Comparison of ENCODE assay signal across 8 mouse cellular contexts in genomic region chr10:93310721-93311411, GRCm38 (mm10). TPM values are rescaled to one million over a fixed set of nuclear protein-coding genes. Genes with fewer than 3 reads are reported as not detected.
DNase-seq lines count a peak whose midpoint lies in the region; ATAC-seq lines count a peak whose summit lies in the region.

TSS of gene Elk3 (minus strand) at chr10:93311135.

- 1% methylated on average over 53 of the region's 53 CpGs for WGBS in intestine, embryonic 16.5 days
- under 1% methylated on average over 49 of the region's 53 CpGs for WGBS in neural tube, embryonic 13.5 days

- H3K27ac ChIP-seq in brown adipose tissue, adult 24 weeks (replicated peaks; ENCODE audit: low read depth, low read length), result peak within 1 kb of the TSS; percentile 99
- peak within 1 kb of the TSS; percentile 91 for H3K27ac ChIP-seq in intestine, embryonic 16.5 days (ENCODE audit: low read length)
- H3K27ac ChIP-seq in neural tube, embryonic 13.5 days (replicated peaks), result peak within 1 kb of the TSS; percentile 81

- peak within 1 kb of the TSS; percentile 99 for H3K4me3 ChIP-seq in brown adipose tissue, adult 24 weeks (ENCODE audit: insufficient read depth, low read depth, low read length)
- H3K4me3 ChIP-seq in intestine, embryonic 16.5 days (ENCODE audit: low read length), result peak within 1 kb of the TSS; percentile 74
- H3K4me3 ChIP-seq in neural tube, embryonic 13.5 days, result peak within 1 kb of the TSS; percentile 59

- H3K4me2 ChIP-seq in intestine, embryonic 16.5 days (ENCODE audit: low read depth, low read length), result peak within 1 kb of the TSS; percentile 96
- H3K4me2 ChIP-seq in neural tube, embryonic 13.5 days, result peak within 1 kb of the TSS; percentile 91

- no peaks in the 10 kb centered on the region for H3K4me1 ChIP-seq in brown adipose tissue, adult 24 weeks (ENCODE audit: control insufficient read depth, insufficient read depth, insufficient read length, low read length)
- H3K4me1 ChIP-seq in intestine, embryonic 16.5 days (ENCODE audit: control insufficient read depth, insufficient read depth, low read length), result no peaks in the 10 kb centered on the region
- H3K4me1 ChIP-seq in neural tube, embryonic 13.5 days (replicated peaks), result peaks cover 27% of the 10 kb centered on the region

- H3K9me3 ChIP-seq in intestine, embryonic 16.5 days (ENCODE audit: control insufficient read depth, low read length), result no peaks in the 10 kb centered on the region
- H3K9me3 ChIP-seq in neural tube, embryonic 13.5 days, result no peaks in the 10 kb centered on the region

- H3K36me3 ChIP-seq in intestine, embryonic 16.5 days (ENCODE audit: control insufficient read depth, insufficient read depth, low read length), result no peaks in the 10 kb centered on the region
- H3K36me3 ChIP-seq in neural tube, embryonic 13.5 days, result no peaks in the 10 kb centered on the region

- H3K9ac ChIP-seq in intestine, embryonic 16.5 days (ENCODE audit: low read depth, low read length), result peak within 1 kb of the TSS; percentile 84
- H3K9ac ChIP-seq in neural tube, embryonic 13.5 days, result peak within 1 kb of the TSS; percentile 84

- peak; percentile 36 for DNase-seq in layer of hippocampus, adult 9-11 months
- DNase-seq in layer of hippocampus, adult 11-12 months (ENCODE audit: low spot score), result no peak
- peak; percentile 71 to 78 for DNase-seq in lung, adult 18-20 months
- DNase-seq in thymus, postnatal 36 days, result peak; percentile 73 to 84

- peak; percentile 64 for ATAC-seq in granulocyte monocyte progenitor cell, adult 5-6 weeks (replicated peaks; ENCODE audit: poor library complexity, severe bottlenecking)
- ATAC-seq in intestine, embryonic 16.5 days, result peak; percentile 88
- peak; percentile 75 for ATAC-seq in neural tube, embryonic 13.5 days (ENCODE audit: low read depth)

- H3K27me3 ChIP-seq in intestine, embryonic 16.5 days (replicated peaks; ENCODE audit: control insufficient read depth, insufficient read depth, low read length), result no peaks in the 10 kb centered on the region
- H3K27me3 ChIP-seq in neural tube, embryonic 13.5 days, result no peaks in the 10 kb centered on the region

RNA-seq across cellular contexts. Expression of gene Elk3, which starts in this region (rescaled TPM):
- 8.0 and 14.4 TPM in 2 replicates for polyA plus RNA-seq in brown adipose tissue, adult 24 weeks (2012; ENCODE audit: insufficient read depth, insufficient read length, missing spikeins)
- 32.0 and 34.6 TPM in 2 replicates for total RNA-seq in granulocyte monocyte progenitor cell, adult 5-6 weeks (2014; fragmentation: Nextera tagmentation)
- total RNA-seq in granulocyte monocyte progenitor cell, adult 5-6 weeks (2017), result 16.3 and 19.0 TPM in 2 replicates
- polyA plus RNA-seq in intestine, embryonic 16.5 days (2015; fragmentation: Nextera tagmentation; extraction: Ambion mirVana), result 14.6 and 18.0 TPM in 2 replicates
- polyA plus RNA-seq in neural tube, embryonic 13.5 days (2015; fragmentation: Nextera tagmentation; extraction: Ambion mirVana), result 15.1 and 18.3 TPM in 2 replicates
